Mouse (Mus musculus) left cerebral cortex, adult 2 months (tissue): ENCODE results near the gene Stard3nl. TPM values are rescaled to one million over a fixed set of nuclear protein-coding genes. Genes with fewer than 3 reads are reported as not detected.
A peak's percentile ranks its signal among the peaks of the same experiment; 100 is the strongest.

Source experiments
- DNase-seq, 2 experiments: peaks; one replicate each; pipeline ENCODE4 v3.0.0; 2021 to 2022; ENCODE audit warnings: low spot score in 2 of 2, mixed read lengths in 1 of 2; ENCODE audit errors: extremely low spot score in 1 of 2
- H3K27ac ChIP-seq: fragments of 200-600 bp; 2 replicates; pipeline ENCODE4 v1.8.1; 2022
- H3K4me3 ChIP-seq: fragments of 200-600 bp; 2 replicates; pipeline ENCODE4 v1.8.1; 2022
- CTCF ChIP-seq: fragments of 200-600 bp; IDR thresholded peaks from 2 replicates; pipeline ENCODE4 v1.8.1; 2022; ENCODE audit warnings: antibody characterized with exemption, mild to moderate bottlenecking, moderate library complexity
- intact Hi-C: fragments of 180-260 bp; cut with DNase I; formaldehyde crosslinking; loops from one replicate; pipeline ENCODE4 v1.15.1; 2025
- total RNA-seq, 2 experiments: library from RNA; stranded (reverse); gene quantifications; 2 replicates each; pipeline ENCODE4 v1.2.3; 2021

The Stard3nl gene
- total RNA-seq, 2 experiments from 2014 or later, result 63.8 to 69.7 TPM

GRCm38 (mm10) chr13:19410694-19411093, 15.1 kb upstream of the Stard3nl start:
- Histone ChIP-seq H3K4me3 (no peak overlapping the region), H3K27ac (no peak overlapping the region)
- intact Hi-C loops, result no loop called here
- no peak for TF ChIP-seq CTCF
- DNase-seq, result no peak

- Histone ChIP-seq H3K4me3 (no peak overlapping the region), H3K27ac (no peak overlapping the region)
- no peak for DNase-seq
- intact Hi-C loops, result no loop called here
- no peak for TF ChIP-seq CTCF
These were observed 12.4 kb upstream of the Stard3nl start for GRCm38 (mm10) chr13:19407953-19408352.

DNA sequence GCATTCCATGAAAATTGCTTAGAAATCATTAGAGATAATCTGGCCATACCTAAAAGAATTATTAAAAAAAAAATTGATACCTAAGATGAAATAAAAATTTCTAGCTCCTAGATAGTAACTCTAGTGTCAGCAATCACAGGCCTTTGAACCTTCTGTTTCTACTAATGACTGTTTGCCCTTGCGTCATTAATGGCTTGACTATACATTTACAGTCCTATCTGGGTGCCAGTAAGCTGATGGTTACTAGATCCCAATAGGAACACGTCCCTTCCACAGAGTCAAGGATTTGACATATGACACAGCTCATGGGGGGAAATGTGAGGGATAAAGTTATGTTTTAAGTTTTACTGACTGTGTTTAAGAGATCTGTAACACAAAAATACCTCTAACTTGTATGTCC, 9.0 kb upstream of the Stard3nl start:
- no peak overlapping the region for H3K4me3 ChIP-seq
- no peak overlapping the region for H3K27ac ChIP-seq
- no peak for TF ChIP-seq CTCF
- DNase-seq, result no peak
- intact Hi-C loops, result no loop called here

DNA sequence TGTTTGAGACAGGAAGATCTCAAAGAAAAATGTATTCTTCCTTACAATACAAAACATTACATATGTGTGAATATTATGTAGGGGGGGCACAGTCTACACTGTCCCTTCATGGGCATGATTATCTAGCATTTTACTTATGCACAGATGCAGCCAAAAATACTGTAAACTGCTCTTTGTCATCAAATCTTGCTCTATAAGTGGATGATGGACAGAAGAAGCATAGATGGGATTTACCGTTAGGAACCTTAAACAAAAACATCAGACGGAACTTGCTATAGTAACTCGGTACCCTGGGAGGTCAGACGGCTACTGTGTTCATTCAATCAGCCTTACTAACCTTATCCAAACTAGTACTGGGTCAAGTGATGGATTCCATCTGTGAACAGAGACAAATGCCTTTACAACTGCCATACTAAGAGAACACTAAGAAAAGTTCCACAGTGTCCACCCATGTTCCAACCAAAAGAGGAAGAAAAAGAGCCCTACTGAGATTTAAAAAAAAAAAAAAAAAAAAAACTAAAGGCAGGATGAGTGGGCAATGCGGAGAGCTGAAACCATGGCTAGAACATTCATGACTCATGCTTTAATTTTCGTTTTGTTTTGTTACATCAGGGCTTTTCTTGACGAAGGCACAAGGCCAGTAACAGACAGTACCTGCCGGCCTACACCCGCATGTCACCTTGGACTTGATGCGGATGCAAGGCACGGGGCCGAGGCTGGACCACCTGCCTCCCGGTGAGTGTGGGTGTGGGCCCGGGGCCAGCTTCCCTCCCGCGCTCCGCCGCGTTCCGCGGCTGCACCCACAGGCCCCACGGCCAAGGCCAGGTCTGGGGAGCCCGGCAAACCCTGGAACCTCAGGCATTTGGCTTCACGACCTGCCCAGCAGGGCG, 552 bp downstream of the Stard3nl start:
- intact Hi-C loops, result loop anchor here (10.0 kb wide), 1 partner anchor 220 kb away; the partner anchor contains the start of gene Epdr1
- TF ChIP-seq CTCF, result no peak

GRCm38 (mm10) chr13:19394171-19394570, 1.4 kb downstream of the Stard3nl start:
- TF ChIP-seq CTCF, result no peak
- intact Hi-C loops, result loop anchor here (10.0 kb wide), 1 partner anchor 221 kb away; the partner anchor contains the start of gene Epdr1
- no peak for DNase-seq
- Histone ChIP-seq H3K4me3 (peak overlapping the region; percentile 89), H3K27ac (peak overlapping the region; percentile 6; the same call in 1 of the 2 replicates)

More for the DNA sequence above, 552 bp downstream of the Stard3nl start:
- no peak for DNase-seq
- H3K4me3 ChIP-seq, result peak overlapping the region; percentile 89
- H3K27ac ChIP-seq, result peak overlapping the region; percentile 100

DNA sequence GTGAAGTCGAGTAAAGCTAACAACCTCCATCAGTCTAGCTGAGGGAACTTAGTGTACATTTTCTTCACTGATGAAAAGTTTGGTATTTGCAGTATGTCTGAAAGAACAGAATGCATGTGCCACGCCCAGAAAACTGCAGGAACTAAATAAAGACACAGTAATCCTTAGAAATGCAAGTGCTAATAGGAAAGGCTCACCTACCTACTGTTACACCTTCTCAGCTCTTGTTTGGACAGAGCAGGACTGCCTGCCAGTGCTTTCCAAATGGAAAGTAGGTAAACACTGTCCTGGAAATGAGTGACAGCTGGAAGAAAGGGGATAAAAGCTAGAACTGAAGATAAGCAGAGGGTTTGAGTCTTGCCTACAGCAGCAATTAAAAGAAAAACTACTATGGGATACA, 1.9 kb downstream of the Stard3nl start:
- Histone ChIP-seq H3K4me3 (peak overlapping the region; percentile 89), H3K27ac (no peak overlapping the region)
- intact Hi-C loops, result loop anchor here (10.0 kb wide), 1 partner anchor 221 kb away; the partner anchor contains the start of gene Epdr1
- no peak for TF ChIP-seq CTCF
- no peak for DNase-seq

DNA sequence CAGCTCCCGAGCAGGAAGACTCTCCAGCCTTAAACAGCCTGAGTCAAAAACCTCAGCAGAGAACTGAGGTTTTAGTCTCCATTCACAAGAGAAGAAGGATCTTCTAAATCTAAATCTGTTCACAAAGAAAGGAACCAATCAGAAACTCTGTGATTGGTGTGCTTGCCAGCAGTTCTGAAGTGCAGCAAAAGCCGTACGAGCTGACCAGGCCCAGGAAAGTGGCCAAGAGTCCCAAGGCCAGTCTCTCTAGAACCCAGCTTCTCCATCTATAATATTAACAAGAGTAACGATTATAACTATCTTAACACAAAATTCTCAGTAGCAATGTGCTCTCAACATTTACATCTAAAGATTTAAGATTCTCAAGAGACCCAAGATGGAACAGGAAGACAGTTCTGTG, 4.0 kb downstream of the Stard3nl start:
- Histone ChIP-seq H3K4me3 (no peak overlapping the region), H3K27ac (no peak overlapping the region)
- intact Hi-C loops, result loop anchor here (10.0 kb wide), 1 partner anchor 223 kb away; the partner anchor contains the start of gene Epdr1
- no peak for TF ChIP-seq CTCF
- DNase-seq, result no peak

- Histone ChIP-seq H3K4me3 (no peak overlapping the region), H3K27ac (no peak overlapping the region)
- no peak for DNase-seq
- intact Hi-C loops, result loop anchor here (10.0 kb wide), 1 partner anchor 225 kb away; the partner anchor contains the start of gene Epdr1
- TF ChIP-seq CTCF, result no peak
These were observed 5.3 kb downstream of the Stard3nl start for GRCm38 (mm10) chr13:19390296-19390695.

DNA sequence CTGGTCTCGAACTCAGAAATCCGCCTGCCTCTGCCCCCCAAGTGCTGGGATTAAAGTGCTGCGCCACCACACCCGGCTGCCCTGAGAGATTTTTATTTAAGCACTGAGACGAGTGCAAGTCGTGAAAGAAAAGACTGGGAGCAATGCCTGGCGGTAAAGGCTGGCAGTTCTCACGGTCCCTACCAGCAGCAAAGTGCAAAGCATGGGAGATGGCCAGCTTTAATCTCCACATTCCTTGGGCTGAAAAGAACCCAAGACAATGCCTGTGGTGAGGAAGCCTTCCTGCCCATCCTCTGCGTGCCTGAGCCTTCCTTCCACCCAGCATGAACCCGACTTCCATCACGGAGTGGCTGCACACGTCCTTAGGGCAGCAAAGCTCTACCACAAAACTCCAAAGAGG, 5.7 kb downstream of the Stard3nl start:
- Histone ChIP-seq H3K27ac (no peak overlapping the region), H3K4me3 (no peak overlapping the region)
- no peak for TF ChIP-seq CTCF
- intact Hi-C loops, result loop anchor here (10.0 kb wide), 1 partner anchor 225 kb away; the partner anchor contains the start of gene Epdr1
- no peak for DNase-seq

- intact Hi-C loops, result no loop called here
- no peak for TF ChIP-seq CTCF
- Histone ChIP-seq H3K27ac (no peak overlapping the region), H3K4me3 (no peak overlapping the region)
- DNase-seq, result no peak
These were observed 6.2 kb downstream of the Stard3nl start for GRCm38 (mm10) chr13:19389434-19389833.

DNA sequence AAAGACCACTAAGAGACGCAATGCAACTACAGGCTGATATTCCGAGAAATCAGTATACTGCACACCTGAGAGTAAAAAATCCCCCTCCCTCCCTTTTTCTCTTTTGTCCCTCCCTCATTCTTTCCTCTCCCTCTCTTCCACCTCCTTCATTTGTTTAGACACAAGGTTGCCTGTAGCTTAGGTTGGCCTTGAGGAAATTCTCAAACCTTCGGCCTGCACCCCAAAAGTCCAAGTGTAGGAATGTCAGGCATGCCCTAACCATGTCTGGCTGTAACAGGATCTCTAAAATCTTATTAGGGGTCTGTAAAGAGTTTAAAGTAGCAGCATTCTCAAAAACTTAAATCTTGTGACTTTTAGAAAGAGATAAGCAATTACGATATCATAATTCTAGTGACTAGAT, 10.4 kb downstream of the Stard3nl start:
- intact Hi-C loops, result no loop called here
- no peak for DNase-seq
- TF ChIP-seq CTCF, result no peak
- Histone ChIP-seq H3K27ac (no peak overlapping the region), H3K4me3 (no peak overlapping the region)

- intact Hi-C loops, result no loop called here
- no peak for DNase-seq
- Histone ChIP-seq H3K27ac (no peak overlapping the region), H3K4me3 (no peak overlapping the region)
- no peak for TF ChIP-seq CTCF
These were observed 14.3 kb downstream of the Stard3nl start for GRCm38 (mm10) chr13:19381112-19381828.
